Mouse (Mus musculus): ENCODE data around the gene Mrtfa. TPM values are rescaled to one million over a fixed set of nuclear protein-coding genes. Genes with fewer than 3 reads are reported as not detected.
A peak's percentile ranks its signal among the peaks of the same experiment; 100 is the strongest.

The Mrtfa gene
- polyA plus RNA-seq, 1 experiment: 66.0 TPM

- TF ChIP-seq CTCF (IDR thresholded peaks at IDR 0.05; ENCODE audit: low read depth, low read length) (peak; percentile 45; the same call in 1 of the 2 replicates), POLR2A (IDR thresholded peaks at IDR 0.05; ENCODE audit: borderline replicate concordance, low read depth, low read length) (no peak)
- Histone ChIP-seq H3K4me3 (ENCODE audit: insufficient read depth, low read length) (no peak overlapping the region), H3K4me1 (ENCODE audit: control insufficient read depth, insufficient read depth, low read length) (peaks cover 35% of the 10 kb centered on the region), H3K27ac (ENCODE audit: insufficient read depth, low read depth, low read length) (no peak overlapping the region)
Observed at GRCm38 (mm10) chr15:81049401-81050053, 141.0 kb downstream of the Mrtfa start.

- Histone ChIP-seq H3K27ac (ENCODE audit: insufficient read depth, low read depth, low read length) (no peak overlapping the region), H3K4me3 (ENCODE audit: insufficient read depth, low read length) (no peak overlapping the region), H3K4me1 (ENCODE audit: control insufficient read depth, insufficient read depth, low read length) (peaks cover 39% of the 10 kb centered on the region)
- TF ChIP-seq CTCF (IDR thresholded peaks at IDR 0.05; ENCODE audit: low read depth, low read length) (no peak), POLR2A (IDR thresholded peaks at IDR 0.05; ENCODE audit: borderline replicate concordance, low read depth, low read length) (no peak)
Observed at GRCm38 (mm10) chr15:81047497-81047896, 143.1 kb downstream of the Mrtfa start.

- Histone ChIP-seq H3K4me3 (ENCODE audit: insufficient read depth, low read length) (no peak overlapping the region), H3K4me1 (ENCODE audit: control insufficient read depth, insufficient read depth, low read length) (peaks cover 34% of the 10 kb centered on the region), H3K27ac (ENCODE audit: insufficient read depth, low read depth, low read length) (peak overlapping the region; percentile 90)
- no peak for TF ChIP-seq POLR2A (IDR thresholded peaks at IDR 0.05; ENCODE audit: borderline replicate concordance, low read depth, low read length)
Observed at GRCm38 (mm10) chr15:81046061-81046460, 144.5 kb downstream of the Mrtfa start.

GRCm38 (mm10) chr15:81045336-81045735, 145.2 kb downstream of the Mrtfa start:
- H3K4me1 ChIP-seq (ENCODE audit: control insufficient read depth, insufficient read depth, low read length): peaks cover 32% of the 10 kb centered on the region
- peak overlapping the region; percentile 90 for H3K27ac ChIP-seq (ENCODE audit: insufficient read depth, low read depth, low read length)
- H3K4me3 ChIP-seq (ENCODE audit: insufficient read depth, low read length): peak overlapping the region; percentile 58
- TF ChIP-seq CTCF (IDR thresholded peaks at IDR 0.05; ENCODE audit: low read depth, low read length): no peak
- no peak for TF ChIP-seq POLR2A (IDR thresholded peaks at IDR 0.05; ENCODE audit: borderline replicate concordance, low read depth, low read length)

GRCm38 (mm10) chr15:81044446-81044845, 146.1 kb downstream of the Mrtfa start:
- Histone ChIP-seq H3K4me1 (ENCODE audit: control insufficient read depth, insufficient read depth, low read length) (peaks cover 31% of the 10 kb centered on the region), H3K27ac (ENCODE audit: insufficient read depth, low read depth, low read length) (peak overlapping the region; percentile 86), H3K4me3 (ENCODE audit: insufficient read depth, low read length) (peak overlapping the region; percentile 58)
- TF ChIP-seq POLR2A (IDR thresholded peaks at IDR 0.05; ENCODE audit: borderline replicate concordance, low read depth, low read length): no peak
- no peak for TF ChIP-seq CTCF (IDR thresholded peaks at IDR 0.05; ENCODE audit: low read depth, low read length)

GRCm38 (mm10) chr15:81042276-81042931, 148.2 kb downstream of the Mrtfa start:
- H3K27ac ChIP-seq (ENCODE audit: insufficient read depth, low read depth, low read length): no peak overlapping the region
- TF ChIP-seq POLR2A (IDR thresholded peaks at IDR 0.05; ENCODE audit: borderline replicate concordance, low read depth, low read length): no peak
- peak; percentile 43 for TF ChIP-seq CTCF (IDR thresholded peaks at IDR 0.05; ENCODE audit: low read depth, low read length)
- H3K4me3 ChIP-seq (ENCODE audit: insufficient read depth, low read length): no peak overlapping the region
- H3K4me1 ChIP-seq (ENCODE audit: control insufficient read depth, insufficient read depth, low read length): peaks cover 28% of the 10 kb centered on the region

- Histone ChIP-seq H3K4me1 (ENCODE audit: control insufficient read depth, insufficient read depth, low read length) (peaks cover 23% of the 10 kb centered on the region), H3K4me3 (ENCODE audit: insufficient read depth, low read length) (no peak overlapping the region), H3K27ac (ENCODE audit: insufficient read depth, low read depth, low read length) (no peak overlapping the region)
- TF ChIP-seq POLR2A (IDR thresholded peaks at IDR 0.05; ENCODE audit: borderline replicate concordance, low read depth, low read length) (no peak), CTCF (IDR thresholded peaks at IDR 0.05; ENCODE audit: low read depth, low read length) (no peak)
Observed at GRCm38 (mm10) chr15:81041767-81042166, 148.8 kb downstream of the Mrtfa start.

GRCm38 (mm10) chr15:81038419-81038818, 152.1 kb downstream of the Mrtfa start:
- TF ChIP-seq CTCF (IDR thresholded peaks at IDR 0.05; ENCODE audit: low read depth, low read length) (no peak), POLR2A (IDR thresholded peaks at IDR 0.05; ENCODE audit: borderline replicate concordance, low read depth, low read length) (no peak)
- Histone ChIP-seq H3K27ac (ENCODE audit: insufficient read depth, low read depth, low read length) (no peak overlapping the region), H3K4me1 (ENCODE audit: control insufficient read depth, insufficient read depth, low read length) (peaks cover 8% of the 10 kb centered on the region; the same call in 1 of the 2 replicates), H3K4me3 (ENCODE audit: insufficient read depth, low read length) (no peak overlapping the region)

- no peak for TF ChIP-seq POLR2A (IDR thresholded peaks at IDR 0.05; ENCODE audit: borderline replicate concordance, low read depth, low read length)
- TF ChIP-seq CTCF (IDR thresholded peaks at IDR 0.05; ENCODE audit: low read depth, low read length): no peak
- Histone ChIP-seq H3K4me3 (ENCODE audit: insufficient read depth, low read length) (no peak overlapping the region), H3K27ac (ENCODE audit: insufficient read depth, low read depth, low read length) (no peak overlapping the region), H3K4me1 (ENCODE audit: control insufficient read depth, insufficient read depth, low read length) (peaks cover 11% of the 10 kb centered on the region; the same call in 1 of the 2 replicates)
Observed at GRCm38 (mm10) chr15:81035417-81036162, 155.0 kb downstream of the Mrtfa start.

- no peak overlapping the region for H3K27ac ChIP-seq (ENCODE audit: insufficient read depth, low read depth, low read length)
Observed at GRCm38 (mm10) chr15:81034119-81034518, 156.4 kb downstream of the Mrtfa start.

More at GRCm38 (mm10) chr15:81034119-81034518, 156.4 kb downstream of the Mrtfa start:
- TF ChIP-seq CTCF (IDR thresholded peaks at IDR 0.05; ENCODE audit: low read depth, low read length) (no peak), POLR2A (IDR thresholded peaks at IDR 0.05; ENCODE audit: borderline replicate concordance, low read depth, low read length) (no peak)
- H3K4me1 ChIP-seq (ENCODE audit: control insufficient read depth, insufficient read depth, low read length): peaks cover 11% of the 10 kb centered on the region; the same call in 1 of the 2 replicates
- H3K4me3 ChIP-seq (ENCODE audit: insufficient read depth, low read length): no peak overlapping the region
